ENCODE assay signal across 9 mouse cellular contexts in genomic region chr9:106225469-106226150, GRCm38 (mm10). TPM values are rescaled to one million over a fixed set of nuclear protein-coding genes. Genes with fewer than 3 reads are reported as not detected.
DNase-seq lines count a peak whose midpoint lies in the region; ATAC-seq and TF ChIP-seq lines count a peak whose summit lies in the region.
"Had no signal": no experiment of that assay in that cellular context is flagged by ENCODE, and none has a peak within 500 bp of the region (broad histone marks: within the 10 kb centered on the region; RNA-seq: fewer than 3 reads in every experiment).

No protein-coding gene starts in this region.

- TF ChIP-seq CTCF in bone marrow, adult 2 months (IDR thresholded peaks at IDR 0.05; ENCODE audit: control insufficient read depth, insufficient read depth, low read length): no peak

- WGBS in heart, embryonic 14.5 days: 53% methylated on average over 24 of the region's 24 CpGs
- 62% methylated on average over 24 of the region's 24 CpGs for WGBS in bone marrow, adult 2 months
- WGBS in hindbrain, embryonic 11.5 days: 61% methylated on average over 24 of the region's 24 CpGs
- 57% methylated on average over 24 of the region's 24 CpGs for WGBS in midbrain, embryonic 10.5 days

- peak overlapping the region; percentile 41 to 42 for H3K4me3 ChIP-seq in heart, embryonic 14.5 days (ENCODE audit: control insufficient read depth in 1 of 2, insufficient read depth in 1 of 2, low read depth in 1 of 2, low read length in 2 of 2)
- H3K4me3 ChIP-seq in bone marrow, adult 2 months (replicated peaks; ENCODE audit: control insufficient read depth, low read depth, low read length): peak overlapping the region; percentile 25
- peak overlapping the region; percentile 34 for H3K4me3 ChIP-seq in hindbrain, embryonic 11.5 days (ENCODE audit: low read depth, low read length)
- H3K4me3 ChIP-seq in midbrain, embryonic 10.5 days: peak overlapping the region; percentile 54

- peak overlapping the region; percentile 61 for H3K9ac ChIP-seq in heart, embryonic 14.5 days (ENCODE audit: low read length)
- peak overlapping the region; percentile 54 for H3K9ac ChIP-seq in hindbrain, embryonic 11.5 days (ENCODE audit: low read depth, low read length)

- H3K4me1 ChIP-seq in heart, embryonic 14.5 days (ENCODE audit: control insufficient read depth in 2 of 2, insufficient read depth in 2 of 2, low read length in 2 of 2): peaks cover 6 to 16% of the 10 kb centered on the region in 2 experiments
- peaks cover 15% of the 10 kb centered on the region for H3K4me1 ChIP-seq in bone marrow, adult 2 months (ENCODE audit: control insufficient read depth, insufficient read depth, low read length)
- H3K4me1 ChIP-seq in hindbrain, embryonic 11.5 days (replicated peaks; ENCODE audit: control insufficient read depth, insufficient read depth, low read length): no peaks in the 10 kb centered on the region; the same call in 1 of the 2 replicates
- peaks cover 15% of the 10 kb centered on the region for H3K4me1 ChIP-seq in midbrain, embryonic 10.5 days

- no peak for DNase-seq in heart, postnatal 25 days (ENCODE audit: low spot score)
- DNase-seq in hindbrain, embryonic 11.5 days (ENCODE audit: low spot score): no peak
- DNase-seq in midbrain, embryonic 10.5 days (ENCODE audit: low spot score): no peak
- no peak for DNase-seq in adrenal gland, adult 8-10 months
- no peak for DNase-seq in layer of hippocampus, postnatal 25 days (ENCODE audit: extremely low spot score in 1 of 2, low spot score in 1 of 2)
- DNase-seq in thymus, postnatal 14 days: no peak
- DNase-seq: kidney, adult 11 months had no signal

- ATAC-seq in heart, embryonic 14.5 days (ENCODE audit: insufficient number of reproducible peaks, insufficient read depth, low FRiP score, low read depth): no peak
- 0 out of 2 replicates have a peak, but pooled peaks have one; percentile 22 for ATAC-seq in hindbrain, embryonic 11.5 days (ENCODE audit: low FRiP score)

- H3K9me3 ChIP-seq in heart, embryonic 14.5 days (ENCODE audit: control insufficient read depth, low read length): no peaks in the 10 kb centered on the region
- no peaks in the 10 kb centered on the region for H3K9me3 ChIP-seq in hindbrain, embryonic 11.5 days (ENCODE audit: control insufficient read depth, low read length)
- H3K9me3 ChIP-seq in midbrain, embryonic 10.5 days (replicated peaks): no peaks in the 10 kb centered on the region

- no peak overlapping the region for H3K27ac ChIP-seq in heart, embryonic 14.5 days (replicated peaks in 1 of 2; ENCODE audit: control insufficient read depth in 1 of 2, insufficient read depth in 1 of 2, low read depth in 2 of 2, low read length in 2 of 2)
- H3K27ac ChIP-seq in bone marrow, adult 2 months (ENCODE audit: control insufficient read depth, insufficient read depth, low read depth, low read length, poor library complexity): no peak overlapping the region
- H3K27ac ChIP-seq in hindbrain, embryonic 11.5 days (ENCODE audit: low read depth, low read length): no peak overlapping the region
- H3K27ac ChIP-seq in midbrain, embryonic 10.5 days (replicated peaks): peak overlapping the region; percentile 63

- intact Hi-C loops in heart, postnatal 25 days (cut with DNase I): no loop called here

- peak overlapping the region; percentile 79 for H3K4me2 ChIP-seq in heart, embryonic 14.5 days (ENCODE audit: low read length)
- peak overlapping the region; percentile 70 for H3K4me2 ChIP-seq in hindbrain, embryonic 11.5 days (replicated peaks; ENCODE audit: low read depth, low read length)

- H3K36me3 ChIP-seq in heart, embryonic 14.5 days (ENCODE audit: control insufficient read depth, insufficient read depth, low read length): no peaks in the 10 kb centered on the region
- H3K36me3 ChIP-seq in hindbrain, embryonic 11.5 days (ENCODE audit: control insufficient read depth, insufficient read depth, low read length): no peaks in the 10 kb centered on the region
- no peaks in the 10 kb centered on the region for H3K36me3 ChIP-seq in midbrain, embryonic 10.5 days

- TF ChIP-seq POLR2A in bone marrow, adult 2 months (IDR thresholded peaks at IDR 0.05; ENCODE audit: borderline replicate concordance, control insufficient read depth, low read depth, low read length): no peak

- peaks cover 3% of the 10 kb centered on the region; the same call in 1 of the 2 replicates for H3K27me3 ChIP-seq in heart, embryonic 14.5 days (ENCODE audit: control insufficient read depth, insufficient read depth, low read length)
- peaks cover 4% of the 10 kb centered on the region; the same call in 1 of the 2 replicates for H3K27me3 ChIP-seq in hindbrain, embryonic 11.5 days (ENCODE audit: control insufficient read depth, insufficient read depth, low read length)
- H3K27me3 ChIP-seq in midbrain, embryonic 10.5 days (ENCODE audit: low read depth, poor library complexity, severe bottlenecking): peaks cover 39% of the 10 kb centered on the region

RNA-seq across cellular contexts. Expression of gene Tlr9, which starts 3.2 kb away (rescaled TPM):
- 0.05 and 0.09 TPM in 2 replicates for polyA plus RNA-seq in heart, embryonic 14.5 days (2014; fragmentation: Nextera tagmentation; extraction: Ambion mirVana)
- total RNA-seq in heart, postnatal 25 days (2021): under 1 TPM; 0.52 to 0.64 TPM
- 0.56 and 3.6 TPM in 2 replicates for polyA plus RNA-seq in bone marrow, adult 2 months (2011; ENCODE audit: insufficient read depth, insufficient read length, low replicate concordance, missing spikeins)
- polyA plus RNA-seq in hindbrain, embryonic 11.5 days (2014; fragmentation: Nextera tagmentation; extraction: Ambion mirVana): not detected in 2 replicates
- polyA plus RNA-seq in midbrain, embryonic 10.5 days (2016; fragmentation: Nextera tagmentation; extraction: Ambion mirVana): 0.05 TPM in 1 of 2 replicates, not detected in the other
- 1 to 10 TPM in 3 of 4 experiments, under 1 TPM in 1; 0.98 to 2.7 (median 1.5) TPM for total RNA-seq in adrenal gland, adult 8-10 months (2022)
- 1 to 10 TPM; 1.2 to 1.5 TPM for total RNA-seq in layer of hippocampus, postnatal 25 days (2021)

RNA-seq across cellular contexts. Expression of gene Twf2, which starts 22.7 kb away (rescaled TPM):
- polyA plus RNA-seq in heart, embryonic 14.5 days (2014; fragmentation: Nextera tagmentation; extraction: Ambion mirVana): 45.5 and 48.8 TPM in 2 replicates
- 100 to 1,000 TPM; 160 to 189 TPM for total RNA-seq in heart, postnatal 25 days (2021)
- polyA plus RNA-seq in bone marrow, adult 2 months (2011; ENCODE audit: insufficient read depth, insufficient read length, low replicate concordance, missing spikeins): 21.7 and 63.2 TPM in 2 replicates
- 57.3 and 59.6 TPM in 2 replicates for polyA plus RNA-seq in hindbrain, embryonic 11.5 days (2014; fragmentation: Nextera tagmentation; extraction: Ambion mirVana)
- polyA plus RNA-seq in midbrain, embryonic 10.5 days (2016; fragmentation: Nextera tagmentation; extraction: Ambion mirVana): 69.7 and 74.8 TPM in 2 replicates
- total RNA-seq in adrenal gland, adult 8-10 months (2022): 100 to 1,000 TPM in 3 of 4 experiments, 10 to 100 TPM in 1; 92.9 to 136 (median 118) TPM
- 10 to 100 TPM; 52.3 to 57.2 TPM for total RNA-seq in layer of hippocampus, postnatal 25 days (2021)

RNA-seq across cellular contexts. Expression of gene Alas1, which starts 22.8 kb away (rescaled TPM):
- 162 and 181 TPM in 2 replicates for polyA plus RNA-seq in heart, embryonic 14.5 days (2014; fragmentation: Nextera tagmentation; extraction: Ambion mirVana)
- 100 to 1,000 TPM; 571 to 593 TPM for total RNA-seq in heart, postnatal 25 days (2021)
- polyA plus RNA-seq in bone marrow, adult 2 months (2011; ENCODE audit: insufficient read depth, insufficient read length, low replicate concordance, missing spikeins): 22.5 and 59.7 TPM in 2 replicates
- 83.8 and 84.7 TPM in 2 replicates for polyA plus RNA-seq in hindbrain, embryonic 11.5 days (2014; fragmentation: Nextera tagmentation; extraction: Ambion mirVana)
- polyA plus RNA-seq in midbrain, embryonic 10.5 days (2016; fragmentation: Nextera tagmentation; extraction: Ambion mirVana): 71.1 and 82.7 TPM in 2 replicates
- 1,000 to 10,000 TPM in 3 of 4 experiments, 100 to 1,000 TPM in 1; 739 to 2,154 (median 1,752) TPM for total RNA-seq in adrenal gland, adult 8-10 months (2022)
- 100 to 1,000 TPM; 147 to 151 TPM for total RNA-seq in layer of hippocampus, postnatal 25 days (2021)

RNA-seq across cellular contexts. Expression of gene Ppm1m, which starts 26.1 kb away (rescaled TPM):
- 19.1 and 19.4 TPM in 2 replicates for polyA plus RNA-seq in heart, embryonic 14.5 days (2014; fragmentation: Nextera tagmentation; extraction: Ambion mirVana)
- total RNA-seq in heart, postnatal 25 days (2021): 10 to 100 TPM; 10.0 to 12.2 TPM
- polyA plus RNA-seq in bone marrow, adult 2 months (2011; ENCODE audit: insufficient read depth, insufficient read length, low replicate concordance, missing spikeins): 32.4 and 91.7 TPM in 2 replicates
- polyA plus RNA-seq in hindbrain, embryonic 11.5 days (2014; fragmentation: Nextera tagmentation; extraction: Ambion mirVana): 21.7 TPM in 2 replicates
- 46.2 and 52.1 TPM in 2 replicates for polyA plus RNA-seq in midbrain, embryonic 10.5 days (2016; fragmentation: Nextera tagmentation; extraction: Ambion mirVana)
- 100 to 1,000 TPM in 3 of 4 experiments, 10 to 100 TPM in 1; 95.9 to 143 (median 121) TPM for total RNA-seq in adrenal gland, adult 8-10 months (2022)
- total RNA-seq in layer of hippocampus, postnatal 25 days (2021): 10 to 100 TPM; 15.6 to 16.6 TPM

RNA-seq across cellular contexts. Expression of gene Wdr82, which starts 54.9 kb away (rescaled TPM):
- polyA plus RNA-seq in heart, embryonic 14.5 days (2014; fragmentation: Nextera tagmentation; extraction: Ambion mirVana): 19.6 and 22.6 TPM in 2 replicates
- 10 to 100 TPM; 42.6 to 45.8 TPM for total RNA-seq in heart, postnatal 25 days (2021)
- polyA plus RNA-seq in bone marrow, adult 2 months (2011; ENCODE audit: insufficient read depth, insufficient read length, low replicate concordance, missing spikeins): 15.9 and 17.7 TPM in 2 replicates
- 32.7 and 32.8 TPM in 2 replicates for polyA plus RNA-seq in hindbrain, embryonic 11.5 days (2014; fragmentation: Nextera tagmentation; extraction: Ambion mirVana)
- polyA plus RNA-seq in midbrain, embryonic 10.5 days (2016; fragmentation: Nextera tagmentation; extraction: Ambion mirVana): 23.4 and 29.3 TPM in 2 replicates
- total RNA-seq in adrenal gland, adult 8-10 months (2022): 100 to 1,000 TPM in 2 of 4 experiments, 10 to 100 TPM in 2; 64.6 to 102 (median 99.7) TPM
- 100 to 1,000 TPM; 132 to 141 TPM for total RNA-seq in layer of hippocampus, postnatal 25 days (2021)
